Mouse (Mus musculus) limb, embryonic 12.5 days (tissue): ENCODE results near the gene Trpc6. TPM values are rescaled to one million over a fixed set of nuclear protein-coding genes. Genes with fewer than 3 reads are reported as not detected.
A peak's percentile ranks its signal among the peaks of the same experiment; 100 is the strongest.

Experiments used
- ATAC-seq: fragments of 200-750 bp; cut with Nextera tagmentation; 2 replicates; pipeline ENCODE4 v1.8.0; 2017; ENCODE audit warnings: low read depth, moderate TSS enrichment; ENCODE audit not compliant: insufficient number of reproducible peaks, insufficient read depth, low FRiP score, low TSS enrichment
- H3K27ac ChIP-seq: fragments of 300-500 bp; sonication (generic); 2 replicates; pipeline ENCODE4 v1.5.1; 2016; ENCODE audit warnings: mild to moderate bottlenecking, moderate library complexity
- H3K27me3 ChIP-seq: fragments of 300-500 bp; sonication (generic); 2 replicates; pipeline ENCODE4 v1.6.1; 2016; ENCODE audit warnings: mild to moderate bottlenecking, moderate library complexity
- H3K36me3 ChIP-seq: fragments of 300-500 bp; sonication (generic); 2 replicates; pipeline ENCODE4 v1.6.1; 2016; ENCODE audit warnings: mild to moderate bottlenecking, moderate library complexity
- H3K4me1 ChIP-seq: fragments of 300-500 bp; sonication (generic); replicated peaks from 2 replicates; pipeline ENCODE4 v1.6.1; 2016
- H3K4me2 ChIP-seq: fragments of 300-500 bp; sonication (generic); 2 replicates; pipeline ENCODE4 v1.6.1; 2016; ENCODE audit warnings: mild to moderate bottlenecking, moderate library complexity
- H3K4me3 ChIP-seq: fragments of 300-500 bp; sonication (generic); replicated peaks from 2 replicates; pipeline ENCODE4 v1.5.1; 2016; ENCODE audit warnings: mild to moderate bottlenecking
- H3K9ac ChIP-seq: fragments of 300-500 bp; sonication (generic); replicated peaks from 2 replicates; pipeline ENCODE4 v1.6.1; 2016; ENCODE audit warnings: mild to moderate bottlenecking, moderate library complexity
- H3K9me3 ChIP-seq: fragments of 300-500 bp; sonication (generic); 2 replicates; pipeline ENCODE4 v1.6.1; 2016; ENCODE audit warnings: mild to moderate bottlenecking, moderate library complexity
- WGBS: fragments of 180-500 bp; shearing (Covaris S2); methylation state at CpG from one replicate; pipeline ENCODE4 v1.1.7; 2016; 5-methylcytosine and 5-hydroxymethylcytosine counted together
- polyA plus RNA-seq: library from polyadenylated mRNA; unstranded; fragments of >200 nt; fragmentation: Nextera tagmentation; extraction: Ambion mirVana; gene quantifications from 2 replicates; pipeline ENCODE4 v1.2.1, GENCODE M21; 2016

The Trpc6 gene
- 0.56 and 0.97 TPM in 2 replicates for polyA plus RNA-seq

DNA sequence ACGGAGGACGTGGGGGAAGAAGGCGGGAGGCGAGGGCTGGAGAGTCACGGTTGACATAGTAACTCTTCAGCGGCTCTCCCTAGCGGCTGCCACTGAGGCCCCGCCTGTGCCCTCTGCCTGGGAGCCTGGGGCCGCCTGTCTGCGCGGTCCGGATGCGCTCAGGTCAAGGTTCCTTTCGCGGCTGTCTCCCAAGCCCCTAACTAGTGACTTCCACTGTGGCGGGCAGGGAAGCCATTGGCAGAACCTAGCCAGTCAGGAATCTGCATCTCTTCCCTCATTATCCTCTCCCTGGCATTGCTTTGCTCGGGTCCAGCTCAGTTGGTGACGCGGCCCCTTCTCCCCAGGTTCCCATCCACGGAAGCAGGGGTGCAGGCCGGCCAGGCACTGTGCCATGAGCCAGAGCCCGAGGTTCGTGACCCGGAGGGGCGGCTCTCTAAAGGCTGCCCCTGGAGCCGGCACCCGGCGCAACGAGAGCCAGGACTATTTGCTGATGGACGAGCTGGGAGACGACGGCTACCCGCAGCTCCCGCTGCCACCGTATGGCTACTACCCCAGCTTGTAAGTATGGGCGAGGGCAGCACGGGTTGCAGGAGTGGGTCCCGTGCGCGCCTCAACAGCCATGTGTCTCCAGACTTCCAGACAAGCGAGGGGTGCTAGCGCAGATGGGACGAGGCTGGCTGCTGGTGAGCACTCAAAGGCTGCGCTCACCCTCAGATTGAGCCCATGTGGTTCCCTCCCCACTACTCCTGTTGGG is at the start of gene Trpc6:
Gene Trpc6 (plus strand): TSS at position 102 of the 754 bp plus-strand sequence.
- no peak within 1 kb of the TSS for H3K27ac ChIP-seq
- peak within 1 kb of the TSS; percentile 50 for H3K4me3 ChIP-seq
- WGBS = 1% methylated on average over 44 of the region's 44 CpGs
- peak within 1 kb of the TSS; percentile 50 for H3K9ac ChIP-seq
- ATAC-seq = peak; percentile 83
- H3K4me1 ChIP-seq = 0 out of 2 replicates have a peak, but pooled peaks cover 8% of the 10 kb centered on the region
- peaks cover 29% of the 10 kb centered on the region for H3K27me3 ChIP-seq
- no peaks in the 10 kb centered on the region for H3K36me3 ChIP-seq
- peak within 1 kb of the TSS; percentile 92 for H3K4me2 ChIP-seq
- no peaks in the 10 kb centered on the region for H3K9me3 ChIP-seq

- H3K9ac ChIP-seq = no peak overlapping the region
- no peak overlapping the region for H3K27ac ChIP-seq
- H3K4me1 ChIP-seq = no peaks in the 10 kb centered on the region
- H3K4me2 ChIP-seq = no peak overlapping the region
- no peak for ATAC-seq
- no peak overlapping the region for H3K4me3 ChIP-seq
- H3K9me3 ChIP-seq = 0 out of 2 replicates have a peak, but pooled peaks cover 4% of the 10 kb centered on the region
- no peaks in the 10 kb centered on the region for H3K27me3 ChIP-seq
- no peaks in the 10 kb centered on the region for H3K36me3 ChIP-seq
Measured at GRCm38 (mm10) chr9:8520911-8521310, 23.0 kb upstream of the Trpc6 start.

DNA sequence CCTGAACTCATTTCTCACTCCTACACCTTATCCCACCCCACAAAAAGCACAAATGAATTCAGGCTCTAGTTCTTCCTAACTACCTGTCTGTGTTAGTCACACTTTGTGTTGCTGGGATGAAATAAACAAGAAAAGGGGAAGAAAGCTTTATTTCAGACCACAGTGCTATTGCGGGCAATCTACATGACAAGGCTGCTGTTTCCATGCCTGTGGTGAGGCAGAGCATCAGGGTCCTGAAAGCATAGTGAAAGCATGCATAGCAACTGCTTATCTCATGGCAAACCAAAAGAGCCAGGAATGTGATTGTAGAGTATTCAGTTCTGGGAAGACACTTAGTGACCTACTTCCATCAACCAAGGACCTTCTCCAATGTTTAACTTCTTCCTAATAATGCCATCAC is 10.3 kb upstream of the Trpc6 start:
- H3K27ac ChIP-seq = no peak overlapping the region
- ATAC-seq = no peak
- 93% methylated on average over 1 of the region's 1 CpGs for WGBS

DNA sequence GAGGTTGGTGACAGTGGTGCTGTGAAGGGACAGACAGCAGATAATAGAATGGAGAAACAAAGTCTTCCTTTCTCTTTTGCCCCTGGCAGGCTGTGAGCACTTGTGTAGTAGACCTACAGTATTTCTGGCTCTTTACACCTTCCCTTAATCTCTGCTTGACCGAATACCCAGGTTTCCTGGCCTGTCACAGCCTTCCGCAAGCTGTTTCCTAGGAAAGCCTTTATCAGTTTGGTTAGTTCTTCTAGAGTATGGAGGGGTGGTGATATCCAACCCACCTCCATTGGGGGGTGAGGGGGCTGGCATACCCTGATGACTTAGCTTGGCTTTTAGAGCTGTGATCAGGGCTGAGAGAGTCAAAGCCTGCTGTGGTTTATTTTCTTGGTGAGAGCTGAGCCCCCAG is 1.3 kb downstream of the Trpc6 start:
- no peak for ATAC-seq
- 59% methylated on average over 2 of the region's 2 CpGs for WGBS
- no peaks in the 10 kb centered on the region for H3K9me3 ChIP-seq
- H3K4me3 ChIP-seq = no peak overlapping the region
- no peaks in the 10 kb centered on the region for H3K36me3 ChIP-seq
- 0 out of 2 replicates have a peak, but pooled peaks cover 8% of the 10 kb centered on the region for H3K4me1 ChIP-seq
- H3K27me3 ChIP-seq = peaks cover 29% of the 10 kb centered on the region
- no peak overlapping the region for H3K9ac ChIP-seq
- no peak overlapping the region for H3K4me2 ChIP-seq
- H3K27ac ChIP-seq = no peak overlapping the region

More for the DNA sequence above, 10.3 kb upstream of the Trpc6 start:
- Histone ChIP-seq H3K36me3 (no peaks in the 10 kb centered on the region), H3K4me1 (no peaks in the 10 kb centered on the region), H3K9me3 (no peaks in the 10 kb centered on the region), H3K4me3 (no peak overlapping the region), H3K4me2 (no peak overlapping the region), H3K27me3 (no peaks in the 10 kb centered on the region), H3K9ac (no peak overlapping the region)

GRCm38 (mm10) chr9:8558574-8558973 is 14.6 kb downstream of the Trpc6 start:
- Histone ChIP-seq H3K9me3 (no peaks in the 10 kb centered on the region), H3K9ac (no peak overlapping the region), H3K27me3 (no peaks in the 10 kb centered on the region), H3K27ac (no peak overlapping the region), H3K4me3 (no peak overlapping the region), H3K36me3 (no peaks in the 10 kb centered on the region), H3K4me1 (no peaks in the 10 kb centered on the region), H3K4me2 (no peak overlapping the region)
- ATAC-seq = no peak
- WGBS = 75% methylated on average over 1 of the region's 1 CpGs

GRCm38 (mm10) chr9:8592618-8593017 is 48.7 kb downstream of the Trpc6 start:
- Histone ChIP-seq H3K4me1 (no peaks in the 10 kb centered on the region), H3K27ac (no peak overlapping the region), H3K36me3 (no peaks in the 10 kb centered on the region), H3K4me3 (no peak overlapping the region), H3K4me2 (no peak overlapping the region), H3K9ac (no peak overlapping the region), H3K27me3 (no peaks in the 10 kb centered on the region), H3K9me3 (no peaks in the 10 kb centered on the region)
- WGBS = 45% methylated on average over 6 of the region's 6 CpGs
- ATAC-seq = no peak

GRCm38 (mm10) chr9:8597089-8597488 is 53.1 kb downstream of the Trpc6 start:
- no peak for ATAC-seq
- no peak overlapping the region for H3K27ac ChIP-seq
- H3K9me3 ChIP-seq = no peaks in the 10 kb centered on the region
- no peak overlapping the region for H3K4me2 ChIP-seq
- H3K9ac ChIP-seq = no peak overlapping the region
- no peaks in the 10 kb centered on the region for H3K36me3 ChIP-seq
- H3K4me1 ChIP-seq = no peaks in the 10 kb centered on the region
- WGBS = 27% methylated on average over 1 of the region's 1 CpGs
- no peaks in the 10 kb centered on the region for H3K27me3 ChIP-seq
- no peak overlapping the region for H3K4me3 ChIP-seq

GRCm38 (mm10) chr9:8606816-8607491 is 63.0 kb downstream of the Trpc6 start:
- Histone ChIP-seq H3K4me3 (no peak overlapping the region), H3K9me3 (no peaks in the 10 kb centered on the region), H3K4me2 (no peak overlapping the region), H3K27me3 (no peaks in the 10 kb centered on the region), H3K36me3 (no peaks in the 10 kb centered on the region), H3K9ac (no peak overlapping the region), H3K27ac (no peak overlapping the region), H3K4me1 (no peaks in the 10 kb centered on the region)
- peak; percentile 76 for ATAC-seq

- H3K36me3 ChIP-seq = no peaks in the 10 kb centered on the region
- WGBS = 32% methylated on average over 2 of the region's 2 CpGs
- H3K9ac ChIP-seq = no peak overlapping the region
- H3K27me3 ChIP-seq = no peaks in the 10 kb centered on the region
- H3K4me2 ChIP-seq = no peak overlapping the region
- ATAC-seq = peak; percentile 37; the same call in 1 of the 2 replicates
- no peaks in the 10 kb centered on the region for H3K4me1 ChIP-seq
- H3K27ac ChIP-seq = no peak overlapping the region
- H3K9me3 ChIP-seq = no peaks in the 10 kb centered on the region
- no peak overlapping the region for H3K4me3 ChIP-seq
Measured at GRCm38 (mm10) chr9:8634344-8634743, 90.4 kb downstream of the Trpc6 start.

GRCm38 (mm10) chr9:8643453-8643852 is 99.5 kb downstream of the Trpc6 start:
- H3K36me3 ChIP-seq = no peaks in the 10 kb centered on the region
- no peaks in the 10 kb centered on the region for H3K9me3 ChIP-seq
- ATAC-seq = no peak
- H3K27ac ChIP-seq = no peak overlapping the region
- WGBS = 63% methylated on average over 5 of the region's 5 CpGs
- no peak overlapping the region for H3K4me2 ChIP-seq
- no peak overlapping the region for H3K4me3 ChIP-seq
- no peaks in the 10 kb centered on the region for H3K27me3 ChIP-seq
- no peaks in the 10 kb centered on the region for H3K4me1 ChIP-seq
- H3K9ac ChIP-seq = no peak overlapping the region

DNA sequence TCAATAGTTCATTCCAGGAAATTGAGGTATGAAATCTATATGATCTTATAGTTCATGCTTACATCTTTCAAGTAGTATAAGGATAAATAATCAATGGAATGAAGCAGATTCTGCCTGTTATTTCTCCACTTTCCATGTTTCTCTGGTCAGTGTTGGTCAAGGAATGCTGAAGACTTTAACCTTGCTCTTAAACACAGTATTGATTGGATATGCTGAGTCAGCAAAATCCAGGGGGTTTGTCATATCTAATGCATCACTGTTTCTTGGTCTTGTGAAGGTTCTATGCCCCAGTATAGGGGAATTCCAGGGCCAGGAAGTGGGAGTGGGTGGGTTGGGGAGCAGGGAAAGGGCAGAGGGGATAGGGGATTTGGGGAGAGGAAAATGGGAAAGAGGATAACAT is 111.4 kb downstream of the Trpc6 start:
- Histone ChIP-seq H3K36me3 (no peaks in the 10 kb centered on the region), H3K4me1 (no peaks in the 10 kb centered on the region), H3K4me3 (no peak overlapping the region), H3K4me2 (no peak overlapping the region), H3K9me3 (no peaks in the 10 kb centered on the region), H3K27me3 (no peaks in the 10 kb centered on the region), H3K9ac (no peak overlapping the region), H3K27ac (no peak overlapping the region)
- no peak for ATAC-seq
